Mouse (Mus musculus): ENCODE results near the gene Dock9.

- no peak for TF ChIP-seq CTCF (conservative IDR thresholded peaks at IDR 0.05; ENCODE audit: low read length)
- TF ChIP-seq POU5F1 (IDR thresholded peaks at IDR 0.05; ENCODE audit: borderline replicate concordance, low read length): no peak
- TF ChIP-seq NANOG (IDR thresholded peaks at IDR 0.05; ENCODE audit: borderline replicate concordance, low read length): no peak
These were observed 136.7 kb downstream of the Dock9 start for GRCm38 (mm10) chr14:121660918-121661317.
